Mouse (Mus musculus): Measurements from ENCODE around the gene Gm2030.
"Not testable (repeated sequence)": the region's sequence is repeated elsewhere in the genome, so short reads cannot be mapped to it uniquely, and the experiment has no call there.

The Gm2030 gene

GRCm38 (mm10) chrX:26309944-26310343 lies at the start of gene Gm2030:
Gene Gm2030 (minus strand): TSS chrX:26310044.
- DNase-seq (ENCODE audit: low read depth, low spot score): not testable (repeated sequence)
